Mouse (Mus musculus): ENCODE measurements around the gene Gmds. TPM values are rescaled to one million over a fixed set of nuclear protein-coding genes. Genes with fewer than 3 reads are reported as not detected.
A peak's percentile ranks its signal among the peaks of the same experiment; 100 is the strongest.

Gmds gene
- polyA plus RNA-seq, 1 experiment from 2014 or later, result 29.7 TPM

GRCm38 (mm10) chr13:32312663-32313062 is 25.9 kb downstream of the Gmds start:
- Histone ChIP-seq H3K36me3 (replicated peaks) (no peaks in the 10 kb centered on the region), H3K27ac (replicated peaks) (no peak overlapping the region), H3K4me3 (no peak overlapping the region), H3K27me3 (replicated peaks; ENCODE audit: low read depth, poor library complexity, severe bottlenecking) (no peaks in the 10 kb centered on the region), H3K9me3 (no peaks in the 10 kb centered on the region), H3K4me1 (peaks cover 19% of the 10 kb centered on the region)
- 74% methylated on average over 3 of the region's 3 CpGs for WGBS
- peak; percentile 21 for DNase-seq (ENCODE audit: low spot score)

DNA sequence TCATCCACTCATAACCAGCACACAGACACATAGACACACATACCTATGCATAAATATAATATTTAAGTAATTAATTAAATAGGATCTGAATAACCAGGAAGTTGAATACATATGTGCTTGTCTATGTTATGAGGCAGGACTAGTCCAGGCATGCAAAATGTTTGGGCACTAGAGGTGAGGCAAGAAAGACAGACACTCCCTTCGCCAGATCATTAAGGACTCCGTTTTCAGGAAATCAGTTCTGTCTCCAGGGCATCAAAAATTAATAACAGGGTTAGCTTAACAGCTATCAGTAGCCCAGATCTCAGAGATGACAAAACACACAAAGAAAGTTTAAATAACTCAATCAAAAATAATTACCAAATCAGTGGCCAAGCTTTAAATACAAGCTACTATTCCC is 27.1 kb downstream of the Gmds start:
- H3K27ac ChIP-seq (replicated peaks), result no peak overlapping the region
- no peaks in the 10 kb centered on the region for H3K27me3 ChIP-seq (replicated peaks; ENCODE audit: low read depth, poor library complexity, severe bottlenecking)
- peaks cover 17% of the 10 kb centered on the region for H3K4me1 ChIP-seq
- H3K9me3 ChIP-seq, result no peaks in the 10 kb centered on the region
- WGBS, result 74% methylated on average over 2 of the region's 2 CpGs
- H3K36me3 ChIP-seq (replicated peaks), result no peaks in the 10 kb centered on the region
- no peak for DNase-seq (ENCODE audit: low spot score)
- H3K4me3 ChIP-seq, result no peak overlapping the region

- no peak for DNase-seq (ENCODE audit: low spot score)
- WGBS, result 29% methylated on average over 1 of the region's 1 CpGs
Observed at GRCm38 (mm10) chr13:32298456-32298855, 40.1 kb downstream of the Gmds start.

DNA sequence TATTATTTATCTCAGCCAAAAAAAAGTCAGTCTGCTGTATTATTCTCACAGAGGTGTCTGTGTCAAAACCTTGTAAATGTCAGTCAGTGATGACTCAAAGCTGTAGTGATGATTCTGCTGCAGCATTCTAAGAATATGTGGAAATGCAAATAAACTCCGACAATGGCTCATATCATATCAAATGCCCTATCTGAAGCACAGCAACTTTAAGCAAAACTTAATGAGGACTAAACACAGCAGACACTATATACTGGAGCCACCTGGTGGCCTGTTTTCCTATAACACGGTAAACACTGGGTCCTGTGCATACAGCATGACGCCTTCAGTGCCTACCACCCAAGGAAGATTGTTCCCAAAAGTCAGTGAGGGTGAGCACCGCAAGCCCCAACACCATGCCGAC is 41.1 kb downstream of the Gmds start:
- 53% methylated on average over 5 of the region's 5 CpGs for WGBS
- Histone ChIP-seq H3K27me3 (replicated peaks; ENCODE audit: low read depth, poor library complexity, severe bottlenecking) (no peaks in the 10 kb centered on the region), H3K36me3 (replicated peaks) (no peaks in the 10 kb centered on the region), H3K4me3 (no peak overlapping the region), H3K4me1 (peaks cover 11% of the 10 kb centered on the region), H3K9me3 (no peaks in the 10 kb centered on the region), H3K27ac (replicated peaks) (no peak overlapping the region)
- DNase-seq (ENCODE audit: low spot score), result peak; percentile 43

More at GRCm38 (mm10) chr13:32298456-32298855, 40.1 kb downstream of the Gmds start:
- no peak overlapping the region for H3K4me3 ChIP-seq
- no peaks in the 10 kb centered on the region for H3K9me3 ChIP-seq
- peaks cover 11% of the 10 kb centered on the region for H3K4me1 ChIP-seq
- H3K36me3 ChIP-seq (replicated peaks), result no peaks in the 10 kb centered on the region
- no peak overlapping the region for H3K27ac ChIP-seq (replicated peaks)
- no peaks in the 10 kb centered on the region for H3K27me3 ChIP-seq (replicated peaks; ENCODE audit: low read depth, poor library complexity, severe bottlenecking)

- 75% methylated on average over 3 of the region's 3 CpGs for WGBS
- H3K4me3 ChIP-seq, result no peak overlapping the region
- H3K27ac ChIP-seq (replicated peaks), result no peak overlapping the region
- H3K27me3 ChIP-seq (replicated peaks; ENCODE audit: low read depth, poor library complexity, severe bottlenecking), result no peaks in the 10 kb centered on the region
- H3K9me3 ChIP-seq, result no peaks in the 10 kb centered on the region
- peaks cover 11% of the 10 kb centered on the region for H3K4me1 ChIP-seq
- no peak for DNase-seq (ENCODE audit: low spot score)
- no peaks in the 10 kb centered on the region for H3K36me3 ChIP-seq (replicated peaks)
Observed at GRCm38 (mm10) chr13:32294416-32295195, 43.9 kb downstream of the Gmds start.

GRCm38 (mm10) chr13:32272937-32273496 is 65.5 kb downstream of the Gmds start:
- no peak for DNase-seq (ENCODE audit: low spot score)
- Histone ChIP-seq H3K36me3 (replicated peaks) (no peaks in the 10 kb centered on the region), H3K27ac (replicated peaks) (no peak overlapping the region), H3K4me1 (peaks cover 3% of the 10 kb centered on the region; the same call in 1 of the 2 replicates), H3K9me3 (no peaks in the 10 kb centered on the region), H3K4me3 (no peak overlapping the region), H3K27me3 (replicated peaks; ENCODE audit: low read depth, poor library complexity, severe bottlenecking) (no peaks in the 10 kb centered on the region)
- 89% methylated on average over 2 of the region's 2 CpGs for WGBS

GRCm38 (mm10) chr13:32269757-32270156 is 68.8 kb downstream of the Gmds start:
- Histone ChIP-seq H3K27ac (replicated peaks) (no peak overlapping the region), H3K4me1 (peaks cover 16% of the 10 kb centered on the region), H3K9me3 (no peaks in the 10 kb centered on the region), H3K4me3 (no peak overlapping the region), H3K36me3 (replicated peaks) (no peaks in the 10 kb centered on the region), H3K27me3 (replicated peaks; ENCODE audit: low read depth, poor library complexity, severe bottlenecking) (no peaks in the 10 kb centered on the region)
- DNase-seq (ENCODE audit: low spot score), result no peak
- WGBS, result 82% methylated on average over 2 of the region's 2 CpGs

GRCm38 (mm10) chr13:32269261-32269660 is 69.3 kb downstream of the Gmds start:
- peaks cover 16% of the 10 kb centered on the region for H3K4me1 ChIP-seq
- H3K4me3 ChIP-seq, result no peak overlapping the region
- DNase-seq (ENCODE audit: low spot score), result no peak
- 74% methylated on average over 2 of the region's 2 CpGs for WGBS
- H3K36me3 ChIP-seq (replicated peaks), result no peaks in the 10 kb centered on the region
- no peak overlapping the region for H3K27ac ChIP-seq (replicated peaks)
- no peaks in the 10 kb centered on the region for H3K27me3 ChIP-seq (replicated peaks; ENCODE audit: low read depth, poor library complexity, severe bottlenecking)
- no peaks in the 10 kb centered on the region for H3K9me3 ChIP-seq

DNA sequence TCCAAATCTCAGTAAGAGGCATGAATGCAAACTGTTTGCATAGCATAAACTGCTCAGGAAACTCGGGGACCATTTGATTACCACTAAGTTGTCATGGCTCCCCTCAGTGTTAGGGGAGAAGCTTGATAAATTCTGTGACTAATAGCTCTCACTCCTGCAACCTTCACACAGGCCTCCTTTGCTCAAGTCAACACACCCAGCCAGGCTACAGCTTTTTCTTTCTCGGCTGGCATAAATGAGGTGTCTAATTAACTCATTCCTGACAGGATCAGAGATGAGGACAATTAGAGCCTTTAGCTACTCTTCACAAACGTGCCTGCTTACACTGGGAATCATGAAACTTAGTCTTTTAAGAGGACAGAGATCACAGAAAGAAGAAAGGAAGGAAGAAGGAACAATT is 70.3 kb downstream of the Gmds start:
- no peaks in the 10 kb centered on the region for H3K9me3 ChIP-seq
- peaks cover 16% of the 10 kb centered on the region for H3K4me1 ChIP-seq
- no peak for DNase-seq (ENCODE audit: low spot score)
- no peaks in the 10 kb centered on the region for H3K27me3 ChIP-seq (replicated peaks; ENCODE audit: low read depth, poor library complexity, severe bottlenecking)
- no peak overlapping the region for H3K4me3 ChIP-seq
- WGBS, result 19% methylated on average over 3 of the region's 3 CpGs
- H3K27ac ChIP-seq (replicated peaks), result no peak overlapping the region
- H3K36me3 ChIP-seq (replicated peaks), result no peaks in the 10 kb centered on the region

GRCm38 (mm10) chr13:32267184-32267775 is 71.3 kb downstream of the Gmds start:
- Histone ChIP-seq H3K4me1 (peaks cover 16% of the 10 kb centered on the region), H3K27ac (replicated peaks) (no peak overlapping the region), H3K36me3 (replicated peaks) (no peaks in the 10 kb centered on the region), H3K27me3 (replicated peaks; ENCODE audit: low read depth, poor library complexity, severe bottlenecking) (no peaks in the 10 kb centered on the region), H3K9me3 (no peaks in the 10 kb centered on the region), H3K4me3 (no peak overlapping the region)
- WGBS, result 31% methylated on average over 2 of the region's 2 CpGs
- DNase-seq (ENCODE audit: low spot score), result no peak

GRCm38 (mm10) chr13:32266721-32267120 is 71.8 kb downstream of the Gmds start:
- Histone ChIP-seq H3K4me1 (peaks cover 16% of the 10 kb centered on the region), H3K27ac (replicated peaks) (no peak overlapping the region), H3K36me3 (replicated peaks) (no peaks in the 10 kb centered on the region), H3K27me3 (replicated peaks; ENCODE audit: low read depth, poor library complexity, severe bottlenecking) (no peaks in the 10 kb centered on the region), H3K4me3 (no peak overlapping the region), H3K9me3 (no peaks in the 10 kb centered on the region)
- WGBS, result 53% methylated on average over 3 of the region's 3 CpGs
- DNase-seq (ENCODE audit: low spot score), result no peak

DNA sequence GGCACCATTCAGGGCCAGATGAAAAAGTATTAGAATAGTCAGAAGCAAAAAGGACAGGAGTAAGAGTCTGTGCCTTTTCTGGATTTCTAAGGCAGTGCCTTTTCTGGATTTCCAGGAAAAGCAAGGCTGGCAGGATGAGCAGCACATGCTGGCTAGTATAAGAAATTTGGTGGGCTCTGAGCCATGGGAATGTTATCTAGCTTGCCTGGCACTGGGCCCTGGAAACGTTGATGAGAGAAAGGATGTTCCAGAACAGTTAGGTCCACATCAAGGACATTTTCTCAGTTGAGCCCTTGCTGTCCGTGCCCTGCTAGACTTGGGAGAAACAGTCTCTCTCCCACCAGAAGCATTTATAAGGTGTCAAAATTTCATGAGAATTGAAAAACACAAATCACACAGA is 82.4 kb downstream of the Gmds start:
- 76% methylated on average over 2 of the region's 2 CpGs for WGBS
- DNase-seq (ENCODE audit: low spot score), result no peak
- H3K4me3 ChIP-seq, result no peak overlapping the region

DNA sequence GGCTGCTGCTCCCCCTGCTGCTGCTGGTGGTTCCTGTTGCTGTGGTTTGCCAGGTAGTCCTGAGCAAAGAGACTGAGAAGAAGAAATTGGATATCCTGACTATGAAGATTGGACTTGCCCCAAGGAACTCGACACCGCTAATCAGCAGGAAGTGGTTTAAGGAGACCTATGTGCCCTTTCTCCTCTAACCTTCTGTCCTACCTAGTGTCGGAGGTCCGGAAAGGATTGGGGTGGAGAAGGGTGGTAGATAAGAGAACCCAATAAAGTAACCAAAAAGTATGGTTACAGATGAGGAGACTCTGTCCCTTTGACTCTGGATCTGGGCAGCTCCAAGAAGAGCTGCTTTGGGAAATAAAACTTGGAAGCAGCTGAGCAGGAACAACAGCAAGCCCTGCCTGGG is 86.3 kb downstream of the Gmds start:
- WGBS, result 40% methylated on average over 4 of the region's 4 CpGs
- peaks cover 10% of the 10 kb centered on the region for H3K4me1 ChIP-seq
- H3K36me3 ChIP-seq (replicated peaks), result no peaks in the 10 kb centered on the region
- H3K27me3 ChIP-seq (replicated peaks; ENCODE audit: low read depth, poor library complexity, severe bottlenecking), result no peaks in the 10 kb centered on the region
- no peaks in the 10 kb centered on the region for H3K9me3 ChIP-seq
- no peak for DNase-seq (ENCODE audit: low spot score)
- no peak overlapping the region for H3K27ac ChIP-seq (replicated peaks)
- H3K4me3 ChIP-seq, result no peak overlapping the region

More for the DNA sequence above, 82.4 kb downstream of the Gmds start:
- H3K36me3 ChIP-seq (replicated peaks), result no peaks in the 10 kb centered on the region
- no peak overlapping the region for H3K27ac ChIP-seq (replicated peaks)
- H3K4me1 ChIP-seq, result peaks cover 10% of the 10 kb centered on the region
- H3K27me3 ChIP-seq (replicated peaks; ENCODE audit: low read depth, poor library complexity, severe bottlenecking), result no peaks in the 10 kb centered on the region
- no peaks in the 10 kb centered on the region for H3K9me3 ChIP-seq
